ENCODE assay signal across 9 mouse cellular contexts in the genomic region with DNA sequence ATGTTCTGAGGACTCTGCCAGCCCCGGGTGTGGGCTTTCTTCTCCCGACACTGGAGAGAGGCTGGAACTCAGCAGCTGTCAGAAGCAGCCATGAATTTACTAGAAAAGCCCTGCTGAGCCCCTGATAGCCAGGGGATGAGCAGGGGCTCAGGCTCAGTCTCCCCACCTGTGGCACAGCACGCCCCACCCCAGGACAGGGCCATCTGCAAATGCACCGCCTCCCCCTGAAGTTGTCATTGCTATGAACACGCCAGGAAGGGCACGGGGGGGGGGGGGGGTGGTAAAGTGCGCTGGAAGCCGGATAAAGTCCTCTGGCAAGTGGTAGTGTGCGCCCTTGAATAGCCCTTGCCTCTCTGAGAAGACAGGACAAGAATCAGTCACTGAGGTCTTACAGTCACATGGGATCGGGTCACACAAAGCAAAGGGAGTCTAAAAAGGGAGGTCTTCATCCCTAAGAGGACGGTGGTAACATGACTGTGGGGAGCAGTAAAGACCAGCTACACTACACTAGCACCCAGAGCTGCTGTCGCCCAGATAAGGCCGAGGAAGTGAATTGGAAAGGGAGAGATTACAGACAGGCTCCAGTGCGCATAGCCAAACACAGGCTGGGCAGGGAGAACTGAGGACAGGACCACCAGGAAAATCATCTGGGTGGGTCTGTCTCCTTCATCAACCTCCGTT.
DNase-seq lines count a peak whose midpoint lies in the region; ATAC-seq and TF ChIP-seq lines count a peak whose summit lies in the region.
"Had no signal": no experiment of that assay in that cellular context is flagged by ENCODE, and none has a peak within 500 bp of the region (broad histone marks: within the 10 kb centered on the region; RNA-seq: fewer than 3 reads in every experiment).

No protein-coding gene starts in this region.

- DNase-seq in heart, postnatal 14 days: no peak
- no peak for DNase-seq in CH12.LX (ENCODE audit: extremely low read depth)
- no peak for DNase-seq in embryo, embryonic 10 days (ENCODE audit: low spot score)
- DNase-seq in layer of hippocampus, postnatal 25 days (ENCODE audit: extremely low spot score in 1 of 2, low spot score in 1 of 2): no peak
- DNase-seq in embryo, embryonic 9.5 days (ENCODE audit: extremely low spot score): no peak

- no peak for TF ChIP-seq CTCF in CH12.LX (conservative IDR thresholded peaks at IDR 0.05 in 1 of 2, IDR thresholded peaks at IDR 0.05 in 1 of 2; ENCODE audit: low read depth in 2 of 2, low read length in 2 of 2)

- peaks cover 30% of the 10 kb centered on the region for H3K4me1 ChIP-seq in heart, embryonic 11.5 days (ENCODE audit: control insufficient read depth, insufficient read depth, low read length)
- H3K4me1 ChIP-seq in CH12.LX (ENCODE audit: control insufficient read depth in 1 of 2, insufficient read depth in 2 of 2): peaks cover 0 to 21% of the 10 kb centered on the region in 2 experiments; a peak in 3 of 4 replicates
- H3K4me1 ChIP-seq in forebrain, embryonic 16.5 days (replicated peaks; ENCODE audit: control insufficient read depth, insufficient read depth, low read length): peaks cover 16% of the 10 kb centered on the region

- TF ChIP-seq RAD21 in CH12.LX (IDR thresholded peaks at IDR 0.05; ENCODE audit: low read depth, low read length): no peak

- no peaks in the 10 kb centered on the region for H3K27me3 ChIP-seq in heart, embryonic 11.5 days (ENCODE audit: control insufficient read depth, insufficient read depth, low read length)
- peaks cover 6% of the 10 kb centered on the region for H3K27me3 ChIP-seq in CH12.LX (replicated peaks)
- H3K27me3 ChIP-seq in forebrain, embryonic 16.5 days (replicated peaks; ENCODE audit: control insufficient read depth, insufficient read depth, low read length): no peaks in the 10 kb centered on the region

- no peaks in the 10 kb centered on the region for H3K9me3 ChIP-seq in heart, embryonic 11.5 days (replicated peaks; ENCODE audit: control insufficient read depth, low read length)
- H3K9me3 ChIP-seq in CH12.LX (replicated peaks; ENCODE audit: low read length): no peaks in the 10 kb centered on the region
- no peaks in the 10 kb centered on the region for H3K9me3 ChIP-seq in forebrain, embryonic 16.5 days (ENCODE audit: control insufficient read depth, low read length)
- H3K9me3 ChIP-seq: G1E had no signal

- ATAC-seq in heart, embryonic 11.5 days (replicated peaks; ENCODE audit: insufficient number of reproducible peaks, low FRiP score, low TSS enrichment): 0 out of 2 replicates have a peak, but pooled peaks have one; percentile 27
- peak; percentile 24; the same call in 1 of the 2 replicates for ATAC-seq in forebrain, embryonic 16.5 days
- peak; percentile 65 for ATAC-seq in megakaryocyte-erythroid progenitor cell, adult 5-6 weeks (replicated peaks; ENCODE audit: low FRiP score, low TSS enrichment, poor library complexity, severe bottlenecking)

- H3K27ac ChIP-seq in heart, embryonic 11.5 days (ENCODE audit: low read depth, low read length): peak overlapping the region; percentile 84
- H3K27ac ChIP-seq in CH12.LX (ENCODE audit: insufficient read depth, low read depth): no peak overlapping the region
- no peak overlapping the region for H3K27ac ChIP-seq in forebrain, embryonic 16.5 days (ENCODE audit: low read length)

- dilution Hi-C loops in CH12.LX (cut with MboI; ENCODE audit: extremely low pct_ligation_motif_present, extremely low pct_unique_long_range_greater_than_20kb, low sequenced_read_pairs): no loop called here

- no peaks in the 10 kb centered on the region for H3K79me2 ChIP-seq in CH12.LX (replicated peaks; ENCODE audit: control insufficient read depth, extremely low read depth, insufficient read depth, poor library complexity, severe bottlenecking)

- no peak for TF ChIP-seq POLR2A in CH12.LX (IDR thresholded peaks at IDR 0.05; ENCODE audit: low read depth, low read length)

- intact Hi-C loops in heart, postnatal 14 days (cut with DNase I): loop anchor here (1.0 to 10.0 kb wide), 3 partner anchors 76 to 358 kb away; no protein-coding TSS in a partner anchor

- H3K9ac ChIP-seq in heart, embryonic 11.5 days (ENCODE audit: low read depth, low read length): peak overlapping the region; percentile 54
- H3K9ac ChIP-seq in CH12.LX (ENCODE audit: insufficient read depth, low read depth): no peak overlapping the region
- H3K9ac ChIP-seq in forebrain, embryonic 16.5 days (replicated peaks; ENCODE audit: low read depth, low read length): no peak overlapping the region

- in situ Hi-C loops in CH12.LX (cut with MboI; ENCODE audit: low pct_ligation_motif_present, low pct_unique_long_range_greater_than_20kb, low sequenced_read_pairs): loop anchor here (10.0 kb wide), 1 partner anchor 358 kb away; no protein-coding TSS in a partner anchor

- WGBS in heart, embryonic 11.5 days (ENCODE audit: insufficient replicate concordance): 11% methylated on average over 14 of the region's 15 CpGs
- 34% methylated on average over 15 of the region's 15 CpGs for WGBS in forebrain, embryonic 16.5 days

- no peaks in the 10 kb centered on the region for H3K36me3 ChIP-seq in heart, embryonic 11.5 days (ENCODE audit: control insufficient read depth, insufficient read depth, low read length)
- no peaks in the 10 kb centered on the region for H3K36me3 ChIP-seq in CH12.LX (replicated peaks in 1 of 2; ENCODE audit: control insufficient read depth in 1 of 2, insufficient read depth in 1 of 2, low read length in 1 of 2)
- H3K36me3 ChIP-seq in forebrain, embryonic 16.5 days (ENCODE audit: control insufficient read depth, insufficient read depth): no peaks in the 10 kb centered on the region

- no peak for TF ChIP-seq EP300 in CH12.LX (IDR thresholded peaks at IDR 0.05; ENCODE audit: low read length)

- peak overlapping the region; percentile 63 for H3K4me2 ChIP-seq in heart, embryonic 11.5 days
- peak overlapping the region; percentile 51 for H3K4me2 ChIP-seq in CH12.LX (ENCODE audit: insufficient read depth, low read depth, poor library complexity, severe bottlenecking)
- peak overlapping the region; percentile 37 for H3K4me2 ChIP-seq in forebrain, embryonic 16.5 days (ENCODE audit: low read length)

- H3K4me3 ChIP-seq in heart, embryonic 11.5 days (ENCODE audit: low read depth, low read length): peak overlapping the region; percentile 22
- no peak overlapping the region for H3K4me3 ChIP-seq in CH12.LX (replicated peaks in 1 of 3; ENCODE audit: low read depth in 2 of 3, low read length in 2 of 3, poor library complexity in 1 of 3)
- no peak overlapping the region for H3K4me3 ChIP-seq in forebrain, embryonic 16.5 days (replicated peaks; ENCODE audit: low read length)

TF ChIP-seq in CH12.LX, 34 proteins besides CTCF, POLR2A, EP300 and RAD21:
- TF ChIP-seq UBTF (IDR thresholded peaks at IDR 0.05; ENCODE audit: low read depth, low read length) (no peak), RCOR1 (conservative IDR thresholded peaks at IDR 0.05; ENCODE audit: low read depth, low read length) (no peak), ZNF384 (IDR thresholded peaks at IDR 0.05; ENCODE audit: low read depth, low read length) (no peak), TBP (conservative IDR thresholded peaks at IDR 0.05; ENCODE audit: low read depth, low read length) (no peak), JUND (conservative IDR thresholded peaks at IDR 0.05; ENCODE audit: low read depth, low read length) (no peak), SMC3 (IDR thresholded peaks at IDR 0.05; ENCODE audit: low read depth, low read length) (no peak), PAX5 (IDR thresholded peaks at IDR 0.05; ENCODE audit: low read length) (no peak), MYC (IDR thresholded peaks at IDR 0.05; ENCODE audit: low read depth, low read length) (no peak), ZC3H11A (IDR thresholded peaks at IDR 0.05; ENCODE audit: low read depth, low read length) (no peak), JUN (IDR thresholded peaks at IDR 0.05; ENCODE audit: insufficient read depth, low read depth, low read length) (no peak), CHD2 (IDR thresholded peaks at IDR 0.05; ENCODE audit: low read length) (no peak), MEF2A (IDR thresholded peaks at IDR 0.05; ENCODE audit: borderline replicate concordance, low read depth, low read length) (no peak), CHD1 (IDR thresholded peaks at IDR 0.05; ENCODE audit: low read depth, low read length) (no peak)
